Mouse (Mus musculus): Measurements from ENCODE around the gene Rpn1. TPM values are rescaled to one million over a fixed set of nuclear protein-coding genes. Genes with fewer than 3 reads are reported as not detected.
"Not testable (repeated sequence)": the region's sequence is repeated elsewhere in the genome, so short reads cannot be mapped to it uniquely, and the experiment has no call there.

Rpn1 gene
- total RNA-seq, 2 experiments from 2014 or later: 185 to 192 TPM

GRCm38 (mm10) chr6:88121781-88122180 is 37.5 kb downstream of the Rpn1 start:
- no peak for DNase-seq

- DNase-seq: no peak
Measured at GRCm38 (mm10) chr6:88123150-88123857, 39.0 kb downstream of the Rpn1 start.

GRCm38 (mm10) chr6:88123858-88124261 is 39.6 kb downstream of the Rpn1 start:
- DNase-seq: peak; percentile 43 to 54

GRCm38 (mm10) chr6:88124551-88124950 is 40.3 kb downstream of the Rpn1 start:
- DNase-seq: no peak

GRCm38 (mm10) chr6:88125815-88126214 is 41.5 kb downstream of the Rpn1 start:
- not testable (repeated sequence) for DNase-seq

GRCm38 (mm10) chr6:88131521-88131920 is 47.2 kb downstream of the Rpn1 start:
- no peak for DNase-seq

- no peak for DNase-seq
Measured at GRCm38 (mm10) chr6:88132051-88132450, 47.8 kb downstream of the Rpn1 start.

GRCm38 (mm10) chr6:88133061-88133460 is 48.8 kb downstream of the Rpn1 start:
- no peak for DNase-seq

GRCm38 (mm10) chr6:88133878-88134277 is 49.6 kb downstream of the Rpn1 start:
- DNase-seq: no peak

GRCm38 (mm10) chr6:88136201-88136631 is 51.9 kb downstream of the Rpn1 start:
- no peak for DNase-seq

- DNase-seq: no peak
Measured at GRCm38 (mm10) chr6:88138485-88138884, 54.2 kb downstream of the Rpn1 start.

GRCm38 (mm10) chr6:88140264-88140663 is 56.0 kb downstream of the Rpn1 start:
- DNase-seq: peak; percentile 86

- DNase-seq: no peak
Measured at GRCm38 (mm10) chr6:88145793-88146192, 61.5 kb downstream of the Rpn1 start.

- DNase-seq: no peak
Measured at GRCm38 (mm10) chr6:88146576-88146975, 62.3 kb downstream of the Rpn1 start.

GRCm38 (mm10) chr6:88147411-88148003 is 63.2 kb downstream of the Rpn1 start:
- no peak for DNase-seq

GRCm38 (mm10) chr6:88151335-88151734 is 67.1 kb downstream of the Rpn1 start:
- DNase-seq: no peak

- DNase-seq: no peak
Measured at GRCm38 (mm10) chr6:88152127-88152705, 67.9 kb downstream of the Rpn1 start.

- DNase-seq: no peak
Measured at GRCm38 (mm10) chr6:88152979-88153378, 68.7 kb downstream of the Rpn1 start.

Small RNAs within 50 kb of the gene (microRNA-seq; reads per million reads assigned to microRNA genes)
- 0 reads per million in 2 experiments for gene Mir6376

Other genes starting within 250 kb of the Rpn1 start
- 1 to 10 TPM; 1.8 to 3.4 TPM for gene Gm45140, start 248.7 kb upstream of the Rpn1 start, total RNA-seq (2021)
- gene Isy1, start 245.7 kb upstream of the Rpn1 start, total RNA-seq (2021): 10 to 100 TPM; 29.6 to 30.0 TPM
- gene Cnbp, start 233.4 kb upstream of the Rpn1 start, total RNA-seq (2021): 100 to 1,000 TPM; 254 to 269 TPM
- 100 to 1,000 TPM; 238 to 252 TPM for gene Copg1, start 196.7 kb upstream of the Rpn1 start, total RNA-seq (2021)
- gene Hmces, start 170.5 kb upstream of the Rpn1 start, total RNA-seq (2021): 10 to 100 TPM; 24.3 to 28.4 TPM
- 10 to 100 TPM; 63.5 to 71.7 TPM for gene H1fx, start 102.8 kb upstream of the Rpn1 start, total RNA-seq (2021)
- 100 to 1,000 TPM; 312 to 316 TPM for gene Rab7, start 39.2 kb upstream of the Rpn1 start, total RNA-seq (2021)
- gene Gata2, start 109.4 kb downstream of the Rpn1 start, total RNA-seq (2021): 1 to 10 TPM; 3.7 to 7.8 TPM
- gene Dnajb8, start 137.8 kb downstream of the Rpn1 start, total RNA-seq (2021): not detected